Mouse (Mus musculus) spleen, adult 18-20 months (tissue): ENCODE results near the gene Banf2.

Experiments used
- DNase-seq, 2 experiments: peaks; one replicate each; pipeline ENCODE4 v3.0.0; 2022; ENCODE audit warnings: mixed read lengths in 2 of 2

Gene Banf2

DNA sequence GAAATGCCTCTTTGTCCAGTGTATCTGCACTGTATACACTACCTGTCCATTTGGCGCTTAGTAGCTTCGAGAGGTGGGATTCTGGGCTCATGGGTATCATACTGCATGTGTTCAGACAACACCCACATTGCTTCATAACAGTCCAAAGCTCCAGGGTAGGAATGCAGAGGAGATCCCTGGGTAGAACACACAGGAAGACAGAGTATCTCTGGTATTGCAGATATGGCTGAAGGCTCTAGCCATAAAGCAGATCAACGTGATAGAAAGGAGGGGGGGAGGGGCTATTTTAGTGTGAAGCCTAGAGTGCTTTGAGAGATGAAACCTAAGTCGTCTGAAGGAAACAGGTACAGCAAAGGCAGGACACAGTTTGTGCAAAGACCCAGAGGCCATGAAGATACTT is 6.4 kb upstream of the Banf2 start:
- no peak for DNase-seq

DNA sequence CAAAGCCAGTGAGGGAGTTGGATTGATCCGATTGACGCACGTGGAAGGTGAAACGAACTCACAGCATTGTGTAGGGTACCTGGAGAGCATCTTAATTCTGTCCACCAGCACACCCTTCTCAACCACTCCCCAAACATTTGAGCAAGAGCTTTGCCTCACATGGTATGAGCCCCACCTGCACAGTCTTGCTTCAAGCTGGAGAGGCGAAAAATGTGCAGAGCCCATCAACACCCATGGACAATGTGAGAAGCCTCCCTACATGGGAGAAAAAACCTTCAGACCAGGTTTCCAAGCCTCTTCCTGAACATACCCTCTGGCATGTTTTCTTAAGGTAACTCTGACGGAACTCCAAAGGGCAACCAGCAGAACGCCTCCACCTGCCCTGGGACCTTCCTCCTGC is 2.1 kb upstream of the Banf2 start:
- no peak for DNase-seq

DNA sequence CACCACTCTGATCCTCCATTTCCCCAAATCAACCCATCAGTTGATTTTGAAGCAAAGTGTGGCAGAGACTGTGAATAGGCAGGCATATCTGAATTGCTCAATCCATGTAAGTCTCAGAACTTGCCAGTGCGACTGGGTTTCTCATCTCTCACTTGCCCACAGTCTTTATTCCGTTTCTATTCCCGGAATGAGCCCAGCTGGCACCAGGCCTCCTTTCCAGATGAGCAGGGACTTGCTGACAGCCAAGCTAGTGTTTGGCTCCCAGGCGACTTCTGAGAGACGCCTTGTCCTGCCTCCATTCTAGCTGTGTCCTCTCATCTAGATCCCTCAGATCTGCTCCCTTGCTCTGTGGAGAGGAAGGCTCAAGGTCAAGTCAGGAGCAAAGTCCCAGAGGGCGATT is 11.9 kb downstream of the Banf2 start:
- no peak for DNase-seq

DNA sequence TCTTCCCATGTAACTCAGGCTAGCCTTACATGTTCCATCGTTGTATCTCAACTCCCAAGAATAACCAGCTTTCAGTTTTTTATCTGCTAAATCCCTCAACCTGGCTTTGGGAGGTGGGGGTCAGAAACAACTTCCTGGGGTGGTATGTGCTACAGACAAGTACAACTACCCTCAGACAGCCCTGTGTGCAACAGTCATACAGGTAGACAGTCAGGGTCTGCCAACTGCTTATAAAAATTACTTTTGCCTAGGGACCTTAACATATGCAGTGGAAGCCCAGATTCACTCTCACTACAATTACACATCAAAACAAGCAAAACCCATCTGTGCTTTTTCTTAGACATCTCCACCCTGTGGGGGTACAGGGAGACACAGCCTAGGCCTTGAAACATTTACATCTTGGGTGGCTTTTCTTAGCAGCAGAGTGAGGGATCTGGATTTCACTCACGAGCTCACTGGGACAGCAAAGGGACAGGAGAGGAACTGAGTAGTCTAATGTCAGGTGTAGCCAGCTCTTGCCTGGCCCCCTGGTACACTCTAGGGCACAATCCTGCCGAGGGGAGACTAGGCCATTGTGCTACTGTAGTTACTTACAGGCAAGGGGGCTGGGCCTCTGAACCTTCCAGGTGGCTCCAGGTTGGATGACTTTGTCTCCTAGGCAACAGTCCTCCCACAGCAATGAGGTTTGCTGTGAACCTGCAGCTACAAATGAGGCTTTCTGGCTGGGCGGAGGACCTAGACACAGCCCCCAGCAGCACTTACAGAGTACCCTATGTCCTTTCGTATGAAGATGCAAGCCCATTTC is 13.1 kb downstream of the Banf2 start:
- DNase-seq = no peak

DNA sequence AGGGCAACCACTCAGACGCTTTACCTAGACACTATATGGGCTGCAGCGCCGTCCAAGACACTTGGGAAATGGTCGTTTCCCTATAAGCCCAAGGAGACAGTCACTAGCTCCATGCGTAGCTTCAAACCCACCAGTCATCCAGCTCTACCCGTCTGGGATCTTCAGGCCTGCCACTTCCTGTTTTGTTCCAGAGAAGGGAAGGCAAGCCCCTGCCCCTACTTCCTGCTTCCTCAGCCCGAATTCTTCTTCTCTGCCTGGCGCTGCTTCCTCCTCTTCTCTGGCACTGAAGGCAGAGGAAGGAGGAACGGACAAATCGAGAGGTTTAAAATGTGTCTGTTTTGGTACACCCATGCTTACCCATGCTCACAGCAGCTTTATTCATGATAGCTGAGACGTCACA is 14.1 kb downstream of the Banf2 start:
- no peak for DNase-seq

DNA sequence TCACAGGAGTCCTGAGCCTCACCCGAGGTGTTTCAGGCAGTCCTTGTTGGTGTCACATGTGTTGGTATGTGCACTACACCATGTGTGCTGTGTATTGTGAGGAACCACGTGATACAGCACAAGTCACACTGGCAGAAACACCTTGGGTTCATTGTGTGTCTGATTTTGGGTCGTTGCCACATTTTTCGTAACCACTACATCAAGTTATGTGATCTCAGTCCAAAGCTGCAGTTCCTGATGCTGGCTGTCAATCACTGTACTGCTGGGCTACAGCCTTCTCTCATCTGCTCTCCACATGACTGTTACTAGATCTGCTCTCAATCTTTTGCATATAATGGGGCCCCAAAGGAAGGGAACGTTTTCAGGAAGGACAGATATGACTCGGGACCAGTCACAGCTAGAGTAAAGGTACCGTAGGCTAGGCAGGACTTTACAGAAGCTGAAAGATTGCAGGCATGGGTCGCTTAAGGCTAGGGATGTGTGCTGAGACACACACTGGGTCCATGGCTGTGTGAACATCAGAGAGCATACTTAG is 17.4 kb downstream of the Banf2 start:
- DNase-seq = no peak

DNA sequence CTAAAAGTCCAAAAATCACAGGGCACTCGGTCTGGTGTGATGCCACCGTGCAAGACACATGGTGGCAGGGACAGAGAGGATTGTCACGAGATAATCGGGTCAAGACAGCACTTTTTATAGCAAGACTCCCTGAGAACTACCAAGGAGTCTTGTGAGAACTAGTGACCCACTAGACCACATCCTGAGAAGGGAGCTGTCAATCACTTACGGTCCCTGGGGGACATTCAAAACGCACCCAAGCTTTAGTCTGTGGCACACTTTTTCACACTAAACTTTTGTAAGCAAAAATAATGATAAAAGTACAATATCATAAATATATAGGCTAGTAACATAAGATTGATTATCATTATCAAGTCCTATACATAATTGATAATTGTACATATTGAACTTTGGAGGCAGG is 18.0 kb downstream of the Banf2 start:
- DNase-seq = no peak

DNA sequence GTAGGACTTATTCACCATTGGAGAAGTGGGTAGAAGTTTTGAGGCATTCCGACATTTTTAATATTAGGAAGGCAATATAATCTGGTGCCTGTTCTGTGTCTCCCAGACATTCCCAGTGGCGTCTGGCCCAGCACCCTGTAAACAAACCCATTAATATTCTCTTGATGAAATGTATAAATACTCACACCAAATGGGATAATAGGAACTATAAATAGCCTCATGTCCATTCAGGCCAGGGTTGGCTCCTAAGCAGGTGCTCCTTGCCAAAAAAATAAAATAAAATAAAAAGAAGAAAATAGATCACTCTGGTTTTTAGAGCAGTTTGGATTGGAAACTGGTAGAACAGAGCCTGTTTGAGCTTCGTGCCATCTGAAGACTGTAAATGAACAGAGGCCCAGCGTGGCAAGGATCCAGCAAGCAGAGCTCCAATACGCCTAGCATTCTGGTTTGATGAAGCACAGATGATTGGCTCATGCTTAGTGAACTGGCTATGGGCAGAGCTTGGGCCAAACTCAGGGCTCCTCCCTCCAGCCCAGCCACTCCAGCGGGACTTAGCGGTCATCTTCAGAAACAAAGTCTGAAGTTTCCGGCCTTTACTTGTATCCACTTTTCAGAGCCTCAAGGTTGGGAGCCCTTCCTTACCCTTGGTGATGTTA is 19.7 kb downstream of the Banf2 start:
- DNase-seq = no peak

DNA sequence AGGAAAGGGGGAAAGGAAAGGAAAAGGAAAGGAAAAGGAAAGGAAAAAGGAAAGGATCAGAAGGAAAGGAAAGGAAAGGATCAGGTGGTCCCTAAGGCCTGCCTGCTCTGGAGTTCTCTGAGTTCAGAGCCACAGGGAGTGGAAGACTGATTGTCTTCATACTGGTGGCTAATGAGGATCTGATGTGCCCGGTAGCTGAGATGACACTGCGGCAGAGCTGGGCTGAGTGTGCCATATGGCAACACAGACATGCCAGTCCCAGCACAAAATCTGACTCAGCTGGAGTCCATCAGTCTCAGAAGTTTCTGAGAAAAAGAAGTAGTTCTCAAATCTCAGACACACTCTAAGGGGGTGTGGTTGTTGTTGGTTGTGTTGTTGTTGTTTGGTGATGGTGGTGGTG is 24.9 kb downstream of the Banf2 start:
- no peak for DNase-seq

DNA sequence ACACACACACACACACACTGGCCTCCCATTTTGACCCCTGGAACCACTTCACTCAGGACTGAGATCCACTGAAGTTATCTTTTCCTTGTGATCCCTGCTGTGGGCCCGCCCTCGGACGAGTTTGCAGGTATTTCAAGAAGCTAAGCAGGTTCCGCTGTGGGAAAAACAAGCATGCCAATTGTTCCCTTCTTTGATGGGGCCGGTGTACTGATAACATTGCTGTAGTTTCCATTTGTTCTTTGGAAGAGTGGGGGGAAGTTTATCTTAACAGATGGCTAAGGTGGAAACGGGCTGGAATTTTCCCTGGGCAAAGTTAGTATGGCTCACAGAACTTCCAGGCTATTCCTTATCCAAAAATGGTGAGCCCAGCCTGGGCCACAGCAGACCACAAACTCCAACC is 28.8 kb downstream of the Banf2 start:
- no peak for DNase-seq

DNA sequence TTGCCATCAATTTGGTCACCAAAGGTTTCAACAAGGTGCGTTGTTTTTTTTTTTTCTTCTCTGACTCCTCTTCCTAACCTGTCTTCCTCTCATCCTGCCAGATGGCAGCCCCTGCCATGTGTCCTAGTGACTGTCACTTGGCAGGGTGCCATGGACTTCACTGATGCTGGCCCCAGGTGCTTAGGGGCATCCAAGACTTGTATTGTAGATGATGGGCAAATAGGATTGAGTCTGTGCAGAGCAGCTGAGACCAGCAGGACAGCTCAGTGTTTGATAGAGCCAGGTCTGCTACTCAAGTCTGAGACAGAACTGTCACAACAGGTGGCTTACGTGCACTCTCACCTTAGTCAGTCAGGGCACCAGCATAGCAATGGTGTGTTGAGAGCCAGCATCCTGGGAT is 32.6 kb downstream of the Banf2 start:
- DNase-seq = no peak

DNA sequence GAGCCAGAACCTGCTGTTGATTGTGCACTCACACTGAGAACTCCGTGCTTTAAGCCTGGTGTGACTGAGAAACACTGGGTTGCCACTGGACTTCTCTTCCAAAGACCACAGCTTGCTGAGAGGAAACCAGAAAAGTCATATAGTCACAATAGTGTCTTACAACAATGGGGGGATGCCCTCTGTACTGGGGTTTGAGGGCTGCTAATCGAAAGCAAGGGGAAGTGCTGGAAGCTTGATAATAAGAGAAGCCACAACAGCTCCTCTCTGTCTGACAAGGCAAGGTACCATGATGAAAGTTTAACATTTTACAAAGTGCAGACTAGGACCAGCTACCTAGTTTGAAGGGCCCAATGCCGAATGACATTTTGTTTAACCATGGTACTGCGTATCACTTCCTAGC is 36.8 kb downstream of the Banf2 start:
- no peak for DNase-seq

DNA sequence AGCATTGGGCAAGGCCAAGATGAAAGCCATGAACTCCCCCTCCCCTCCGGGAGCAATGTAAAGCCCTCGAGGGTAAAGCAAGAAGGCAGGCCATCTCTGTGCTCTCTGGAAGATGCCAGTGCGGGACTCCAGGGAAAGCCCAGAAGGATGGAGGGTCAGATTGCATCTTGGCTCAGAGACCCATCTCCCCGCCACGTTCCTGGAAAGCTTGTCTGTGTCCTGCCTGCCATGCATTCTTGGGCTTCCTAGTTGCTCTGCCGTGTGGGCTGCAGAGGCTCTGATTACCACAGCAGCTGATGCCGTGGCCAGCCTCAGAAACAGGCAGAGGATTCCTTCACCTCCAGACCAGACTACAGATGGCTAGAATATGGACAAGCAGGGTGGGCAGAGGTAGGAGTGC is 37.6 kb downstream of the Banf2 start:
- no peak for DNase-seq

DNA sequence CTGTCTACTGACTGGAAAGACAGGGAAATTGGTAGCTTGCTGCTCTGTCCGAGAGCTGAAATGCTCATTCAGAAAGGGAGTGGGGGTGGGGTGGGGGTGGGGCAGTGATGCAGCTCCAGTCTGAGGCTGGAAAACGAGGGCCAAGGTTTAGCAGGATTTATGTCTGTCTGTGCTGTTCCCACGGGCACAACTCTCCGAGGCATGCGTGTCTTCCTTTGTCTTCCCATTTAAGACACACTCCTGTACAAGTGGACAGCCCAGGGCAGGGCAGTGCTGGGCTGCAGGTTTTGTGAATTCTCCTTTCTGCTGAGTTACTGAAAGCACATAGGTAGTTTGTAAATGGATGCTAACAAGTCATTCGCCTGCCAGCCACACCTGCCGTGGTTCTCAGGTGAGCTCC is 39.8 kb downstream of the Banf2 start:
- DNase-seq = no peak

DNA sequence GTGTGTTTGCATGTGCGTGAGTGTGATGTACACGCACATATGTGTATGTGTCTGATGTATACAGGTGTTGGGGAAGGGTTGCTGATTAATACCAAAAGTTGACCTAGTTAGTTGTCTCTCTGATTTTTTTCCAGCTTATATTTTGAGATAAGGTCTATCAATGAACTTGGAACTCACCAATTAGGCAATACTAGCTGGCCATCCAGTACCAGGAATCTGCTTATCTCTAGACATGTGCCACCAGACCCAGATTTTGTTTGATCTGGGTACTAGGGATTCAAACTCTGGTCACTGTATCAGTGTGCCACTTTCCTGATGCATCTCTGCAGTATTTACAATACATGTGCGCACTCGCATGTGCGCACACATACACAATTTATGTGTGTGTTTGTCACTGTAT is 41.2 kb downstream of the Banf2 start:
- DNase-seq = no peak

DNA sequence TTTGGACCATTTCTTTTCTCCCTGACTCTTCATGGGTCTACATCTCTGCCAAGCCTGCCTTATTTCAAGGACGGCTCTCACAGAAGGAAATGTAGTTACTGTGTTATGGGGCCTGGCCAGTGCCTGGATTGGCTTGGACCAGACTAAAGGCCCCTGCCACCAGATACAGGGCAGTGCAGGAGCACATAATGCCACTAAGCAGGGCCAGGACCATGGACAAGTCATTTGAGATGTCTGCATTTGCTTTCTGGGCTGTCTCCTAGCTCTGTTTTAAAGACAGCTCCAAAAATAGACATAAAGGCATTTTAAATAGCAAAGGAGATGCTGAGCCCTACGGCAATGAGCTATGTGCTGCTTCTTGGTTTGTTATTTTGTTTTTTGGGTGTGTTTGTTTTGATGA is 43.8 kb downstream of the Banf2 start:
- no peak for DNase-seq

DNA sequence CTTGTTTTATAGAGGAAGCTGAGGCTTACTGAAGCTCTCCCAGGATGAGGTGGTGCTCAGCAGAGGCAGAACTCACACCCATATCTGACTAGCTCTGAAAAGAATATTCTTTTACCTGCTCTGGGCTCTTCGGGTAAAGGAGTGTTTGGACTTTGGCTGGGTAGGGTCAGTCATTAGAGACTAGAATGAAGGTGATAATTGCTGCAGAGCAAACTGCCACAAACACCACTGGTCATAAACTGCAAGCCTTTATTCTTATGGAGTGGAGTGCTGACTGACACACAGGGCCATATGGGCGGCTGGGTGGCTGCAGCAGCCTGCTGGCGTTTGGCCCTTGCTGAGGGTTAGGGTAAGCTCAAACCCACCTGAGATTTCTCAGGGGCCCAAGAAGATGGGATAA is 46.0 kb downstream of the Banf2 start:
- no peak for DNase-seq

DNA sequence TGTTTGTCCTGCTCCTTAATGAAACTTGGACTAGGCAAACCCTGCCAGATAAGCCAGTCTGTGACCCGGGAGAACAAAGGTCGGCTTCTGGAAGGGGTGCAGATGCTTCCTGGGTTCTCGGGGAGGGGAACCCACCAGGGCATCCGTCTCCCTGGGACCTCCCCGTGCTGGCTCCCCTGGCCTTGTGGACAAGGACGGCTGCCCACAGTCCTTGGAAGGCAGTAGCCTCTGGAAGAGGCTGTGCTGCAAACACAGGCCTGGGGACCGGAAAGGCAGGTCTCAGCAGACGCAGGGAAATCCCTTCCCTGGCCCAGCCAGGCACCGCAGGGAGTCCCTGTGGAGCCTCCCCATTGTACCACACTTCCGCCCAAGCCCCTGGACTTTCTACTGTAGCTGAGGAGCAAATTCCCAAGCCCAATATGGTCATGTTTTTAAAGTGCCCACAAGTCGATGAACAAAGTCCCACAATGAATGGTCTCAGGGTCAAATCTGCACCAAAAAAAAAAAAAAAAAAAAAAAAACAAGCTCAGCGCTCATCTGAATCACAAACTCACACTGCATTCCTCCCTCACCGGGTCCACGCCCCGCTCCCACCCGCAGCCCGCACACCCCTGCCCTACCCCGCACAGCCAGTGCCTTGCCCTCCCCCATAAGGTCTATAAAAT is 53.5 kb downstream of the Banf2 start:
- DNase-seq = no peak

DNA sequence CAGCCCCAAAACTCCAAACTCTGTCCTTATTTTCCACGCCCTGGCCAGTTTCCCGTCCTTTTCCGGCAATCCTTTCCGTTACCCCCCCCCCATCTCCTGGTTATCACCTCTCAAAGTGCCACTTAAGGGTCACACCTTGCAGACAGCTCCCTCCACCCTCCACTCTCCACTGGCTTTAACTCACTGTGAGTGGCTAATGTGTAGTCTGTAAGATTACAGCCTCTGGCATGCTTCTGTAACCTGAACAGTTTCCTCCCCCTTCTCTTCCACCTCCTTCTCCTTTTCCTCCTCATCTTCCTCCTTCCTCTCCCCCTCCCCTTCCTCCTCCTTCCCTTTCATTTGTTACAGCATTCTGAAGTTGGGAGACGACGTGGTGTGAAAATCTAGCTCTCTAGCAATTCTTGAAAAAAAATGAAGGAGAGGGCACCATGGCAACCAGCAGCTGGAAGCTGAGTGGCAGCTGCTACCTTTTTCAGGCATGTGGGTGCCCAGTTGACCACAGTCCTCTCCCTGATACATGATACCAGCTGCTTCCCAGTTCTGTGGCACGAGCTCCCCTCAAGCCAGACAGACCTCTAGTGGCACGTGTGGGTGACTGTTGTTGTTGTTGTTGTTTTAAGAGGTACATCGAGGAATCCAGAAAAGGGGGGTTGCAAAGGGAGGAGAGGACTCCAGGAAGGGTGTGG is 55.2 kb downstream of the Banf2 start:
- no peak for DNase-seq

DNA sequence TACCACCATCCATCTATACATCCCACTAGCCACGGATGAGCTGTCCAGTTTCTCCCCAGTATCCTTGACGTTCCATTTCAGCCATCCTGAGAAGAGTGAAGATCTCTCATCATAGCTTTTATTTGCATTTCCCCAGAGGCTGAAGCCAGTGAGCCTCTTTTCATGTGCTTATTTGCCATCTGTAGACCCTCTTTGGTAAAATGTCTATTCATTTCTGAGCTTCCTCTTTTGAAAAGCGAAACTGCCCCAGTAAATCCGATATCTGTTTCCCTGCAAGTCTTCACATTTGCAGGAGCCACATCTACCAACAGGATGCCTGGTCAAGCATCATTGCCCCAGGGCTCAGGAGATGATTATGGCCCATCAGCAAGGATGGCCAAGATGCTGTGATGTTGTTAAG is 59.9 kb downstream of the Banf2 start:
- no peak for DNase-seq

DNA sequence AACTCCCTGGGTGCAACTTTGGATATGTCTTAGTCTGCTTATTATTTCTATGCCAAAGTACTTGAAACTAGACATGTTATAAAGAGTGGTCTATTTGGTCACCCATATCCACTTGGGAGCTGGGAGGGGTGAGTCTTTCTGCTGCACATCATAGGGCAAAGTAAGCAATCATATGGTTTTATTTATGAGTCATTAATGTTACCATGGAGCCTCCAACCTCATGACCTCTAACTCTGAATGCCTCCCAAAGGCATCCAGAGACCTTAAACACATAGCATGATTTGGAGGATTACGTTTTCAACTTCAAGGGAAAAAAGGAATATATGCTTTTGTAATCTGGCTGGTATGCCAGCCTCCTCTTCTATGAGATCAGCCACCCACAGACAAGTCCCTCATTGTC is 61.9 kb downstream of the Banf2 start:
- DNase-seq = no peak

DNA sequence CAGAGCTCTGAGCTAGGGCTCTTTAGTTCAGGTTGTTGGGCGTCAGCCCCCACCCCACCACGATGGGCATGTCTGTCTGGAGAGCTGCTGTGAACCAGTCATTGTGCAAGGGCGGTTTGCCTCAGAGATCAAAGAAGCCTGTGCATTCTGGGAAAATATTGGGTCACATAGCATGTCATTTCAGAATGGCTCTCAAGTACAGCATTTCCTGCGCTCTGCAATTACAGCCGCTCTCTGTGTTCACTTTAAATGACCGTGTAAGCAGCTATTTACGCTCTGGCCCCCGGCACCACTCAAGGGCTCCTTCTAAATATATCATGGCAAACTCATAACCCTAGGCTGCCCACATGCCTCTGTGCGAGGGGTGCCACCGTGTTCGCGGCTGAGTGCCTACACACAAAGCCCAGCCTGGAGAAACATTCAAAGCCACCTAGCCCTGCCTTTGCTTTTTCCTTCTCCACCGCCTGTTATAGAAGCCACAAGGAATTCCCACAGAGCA is 68.7 kb downstream of the Banf2 start:
- no peak for DNase-seq

DNA sequence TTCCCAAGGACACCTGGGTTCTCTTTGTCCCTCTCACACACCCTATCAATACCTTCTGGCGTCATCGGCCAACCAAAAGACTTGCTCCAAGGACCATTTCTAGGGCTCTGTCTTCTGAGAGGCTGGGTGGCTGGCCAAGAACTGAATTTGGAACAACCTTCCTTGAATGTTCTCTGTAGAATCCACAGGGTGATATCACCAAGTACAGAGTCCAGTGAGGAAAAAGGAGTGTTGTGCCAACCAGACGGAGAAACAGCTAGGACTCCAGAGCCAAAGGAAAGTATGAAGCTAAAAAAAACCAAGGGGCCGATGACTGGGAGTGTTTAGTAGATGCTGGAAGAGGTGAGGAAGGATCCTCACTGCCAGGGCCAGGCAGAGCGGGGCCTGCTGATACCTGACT is 74.5 kb downstream of the Banf2 start:
- DNase-seq = no peak
